Mouse (Mus musculus) thymus, adult 2 months (tissue): Measurements from ENCODE around the gene Nploc4. TPM values are rescaled to one million over a fixed set of nuclear protein-coding genes. Genes with fewer than 3 reads are reported as not detected.

Experiments
- DNase-seq: peaks from one replicate; pipeline ENCODE4 v3.0.0; 2021
- H3K27ac ChIP-seq: fragments of 200-500 bp; 2 replicates; pipeline ENCODE4 v1.5.1; 2012; ENCODE audit warnings: low read length, control low read depth; ENCODE audit not compliant: control insufficient read depth, insufficient read depth
- H3K27me3 ChIP-seq: fragments of 200-500 bp; 2 replicates; pipeline ENCODE4 v1.6.1; 2012; ENCODE audit warnings: mild to moderate bottlenecking, low read length, moderate library complexity, mixed read lengths; ENCODE audit not compliant: control insufficient read depth, insufficient read depth
- H3K36me3 ChIP-seq: fragments of 200-500 bp; 2 replicates; pipeline ENCODE4 v1.6.1; 2012; ENCODE audit warnings: mild to moderate bottlenecking, low read length, moderate library complexity; ENCODE audit not compliant: control insufficient read depth, insufficient read depth
- H3K4me1 ChIP-seq: fragments of 200-500 bp; replicated peaks from 2 replicates; pipeline ENCODE4 v1.6.1; 2012; ENCODE audit warnings: low read length; ENCODE audit not compliant: control insufficient read depth, insufficient read depth
- H3K4me3 ChIP-seq: fragments of 200-500 bp; 2 replicates; pipeline ENCODE4 v1.5.1; 2012; ENCODE audit warnings: mild to moderate bottlenecking, low read length, control low read depth, moderate library complexity; ENCODE audit not compliant: control insufficient read depth, insufficient read depth
- CTCF ChIP-seq: fragments of 200-500 bp; IDR thresholded peaks from 2 replicates; pipeline ENCODE4 v1.5.1; 2012; ENCODE audit warnings: mild to moderate bottlenecking, control low read depth, low read length, moderate library complexity, borderline replicate concordance; ENCODE audit not compliant: control insufficient read depth, poor library complexity, insufficient read depth; ENCODE audit errors: extremely low read depth
- POLR2A ChIP-seq: fragments of 200-500 bp; IDR thresholded peaks from 2 replicates; pipeline ENCODE4 v1.6.1; 2012; ENCODE audit warnings: mild to moderate bottlenecking, low read length, control low read depth, moderate library complexity; ENCODE audit not compliant: control insufficient read depth, poor library complexity, insufficient read depth; ENCODE audit errors: extremely low read depth
- WGBS: fragments of 180-500 bp; shearing (Covaris S2); methylation state at CpG from one replicate; pipeline ENCODE4 v1.1.7; 2018; 5-methylcytosine and 5-hydroxymethylcytosine counted together
- polyA plus RNA-seq: library from polyadenylated mRNA; depleted of rRNA; stranded (reverse); fragments of >200 nt; gene quantifications from 2 replicates; pipeline ENCODE4 v1.2.3, GENCODE M21; 2012

The Nploc4 gene
- polyA plus RNA-seq, 1 experiment, result 71.4 TPM

DNA sequence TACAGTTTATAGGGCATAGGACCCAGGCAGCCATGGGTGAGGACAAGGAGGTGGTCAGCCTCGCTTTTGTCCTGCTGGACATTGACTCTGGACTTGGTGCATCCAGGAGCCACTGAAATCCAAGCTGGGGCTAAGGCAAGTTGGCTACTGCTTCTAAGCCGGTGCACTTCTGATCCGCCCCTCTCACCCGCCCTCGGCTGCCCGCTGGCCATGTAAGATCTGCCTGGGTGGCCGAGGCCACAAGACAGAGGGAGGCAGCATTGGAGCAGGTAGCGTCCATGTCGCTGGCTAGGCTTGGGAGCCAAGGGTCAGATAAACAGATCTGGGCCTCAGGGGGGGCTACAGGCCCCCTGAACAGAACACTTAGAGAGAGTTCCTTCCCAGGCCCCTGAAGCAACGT lies 76.2 kb downstream of the Nploc4 start, which contains the start of gene Fscn2:
TSS of gene Fscn2 (plus strand) at position 240 of the 400 bp plus-strand sequence.
- WGBS, result 95% methylated on average over 10 of the region's 10 CpGs
- H3K36me3 ChIP-seq, result no peaks in the 10 kb centered on the region
- no peaks in the 10 kb centered on the region for H3K4me1 ChIP-seq
- TF ChIP-seq CTCF, result no peak
- no peak for TF ChIP-seq POLR2A
- no peak within 1 kb of the TSS for H3K27ac ChIP-seq
- no peak within 1 kb of the TSS for H3K4me3 ChIP-seq
- no peaks in the 10 kb centered on the region for H3K27me3 ChIP-seq
- no peak for DNase-seq

DNA sequence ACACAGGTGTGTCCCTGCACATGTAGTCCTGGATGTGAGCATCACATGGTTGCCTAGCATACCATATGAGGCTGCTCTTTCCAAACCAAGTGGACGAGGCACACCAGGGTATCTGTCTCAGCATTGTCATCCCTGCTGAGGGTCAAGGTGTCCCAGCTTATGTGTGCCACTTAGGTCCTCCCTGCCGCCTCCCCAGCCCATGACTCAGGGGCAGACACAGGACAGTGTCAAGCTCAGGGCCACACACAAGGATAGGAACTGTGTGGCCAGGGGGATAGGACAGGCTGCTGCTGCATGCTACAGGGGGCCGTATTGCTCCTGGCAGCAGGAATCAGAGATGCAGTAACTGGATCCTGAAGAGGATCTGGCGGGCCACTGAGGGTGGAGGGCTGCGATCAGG lies 76.8 kb downstream of the Nploc4 start:
- no peak overlapping the region for H3K4me3 ChIP-seq
- no peaks in the 10 kb centered on the region for H3K27me3 ChIP-seq
- WGBS, result 96% methylated on average over 5 of the region's 5 CpGs

DNA sequence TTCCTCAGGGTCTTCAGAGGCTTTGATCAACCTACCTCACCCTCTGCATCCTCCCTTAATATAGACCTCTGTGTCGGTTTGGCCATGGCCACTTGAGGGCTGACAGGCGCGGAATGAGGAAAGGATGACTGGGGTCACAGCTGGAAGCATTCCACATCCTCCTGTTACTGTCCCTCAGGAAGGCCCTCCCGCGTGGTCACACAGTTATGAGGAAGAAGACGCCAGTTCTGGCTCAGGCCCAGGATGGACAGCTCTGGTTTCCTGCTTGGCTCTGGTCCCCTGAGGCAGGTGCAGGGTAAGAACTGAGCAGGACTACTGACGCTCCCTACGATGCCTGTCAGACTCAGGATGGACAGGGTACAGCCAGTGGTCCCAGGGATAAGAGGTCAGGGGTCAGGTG lies 77.4 kb downstream of the Nploc4 start:
- 52% methylated on average over 8 of the region's 8 CpGs for WGBS

More for the DNA sequence above, 76.8 kb downstream of the Nploc4 start:
- no peak for DNase-seq
- TF ChIP-seq CTCF, result no peak
- TF ChIP-seq POLR2A, result no peak
- Histone ChIP-seq H3K4me1 (no peaks in the 10 kb centered on the region), H3K36me3 (no peaks in the 10 kb centered on the region), H3K27ac (no peak overlapping the region)

DNA sequence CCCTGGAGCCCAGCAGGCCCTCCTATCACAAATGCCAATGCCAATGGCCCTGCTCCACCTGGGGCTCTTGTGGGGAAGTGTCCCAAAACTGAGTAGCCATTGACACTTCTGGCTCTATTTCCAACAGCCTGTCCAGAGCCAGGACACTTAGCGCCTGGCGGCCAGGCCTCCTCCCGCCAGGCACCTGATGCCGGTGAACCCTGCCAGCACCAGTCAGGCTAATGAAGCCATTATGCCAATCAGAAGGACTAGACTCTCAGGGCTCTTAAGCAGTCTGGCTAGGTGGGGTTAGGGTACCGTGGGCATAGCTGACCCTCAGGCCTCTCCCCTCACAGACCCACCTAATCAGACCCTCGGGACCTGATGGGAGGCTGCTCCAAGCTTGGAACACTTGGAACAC lies 78.1 kb downstream of the Nploc4 start:
- DNase-seq, result no peak
- Histone ChIP-seq H3K36me3 (no peaks in the 10 kb centered on the region), H3K4me3 (no peak overlapping the region), H3K4me1 (0 out of 2 replicates have a peak, but pooled peaks cover under 1% of the 10 kb centered on the region), H3K27ac (no peak overlapping the region), H3K27me3 (no peaks in the 10 kb centered on the region)
- TF ChIP-seq POLR2A, result no peak
- no peak for TF ChIP-seq CTCF
- 96% methylated on average over 6 of the region's 6 CpGs for WGBS

More for the DNA sequence above, 77.4 kb downstream of the Nploc4 start:
- Histone ChIP-seq H3K4me3 (no peak overlapping the region), H3K27ac (no peak overlapping the region), H3K36me3 (no peaks in the 10 kb centered on the region), H3K27me3 (no peaks in the 10 kb centered on the region), H3K4me1 (no peaks in the 10 kb centered on the region)
- no peak for DNase-seq
- no peak for TF ChIP-seq POLR2A
- TF ChIP-seq CTCF, result no peak

DNA sequence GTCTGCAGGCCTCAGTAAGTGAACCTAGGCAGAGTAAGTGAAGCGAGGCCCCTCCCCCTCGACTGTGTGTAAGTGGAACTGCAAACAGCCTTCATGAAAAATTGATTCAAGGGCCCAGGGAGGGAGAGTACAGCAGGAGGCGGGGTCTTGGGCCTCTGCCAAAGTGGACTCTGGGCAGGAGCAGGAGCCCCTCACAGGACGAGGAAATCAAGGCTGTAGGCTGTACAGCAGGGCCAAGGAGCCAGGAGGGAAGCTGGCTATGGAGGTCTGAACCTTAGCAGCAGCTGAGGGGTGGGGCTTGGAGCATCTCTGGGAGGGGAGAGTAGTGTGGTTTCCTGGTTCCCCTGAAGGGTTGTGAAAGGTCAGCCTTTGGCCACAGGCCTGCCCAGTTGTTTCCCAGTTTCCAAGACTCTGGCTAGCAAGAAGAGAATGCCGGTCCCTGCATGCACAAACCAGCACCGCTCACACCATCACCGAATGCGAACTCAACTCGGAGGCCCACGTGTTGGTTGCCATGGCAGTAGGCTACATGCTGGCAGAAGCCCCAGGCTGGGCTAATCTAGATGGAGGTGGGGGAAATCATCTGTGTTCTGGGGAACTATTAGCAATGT lies 79.6 kb downstream of the Nploc4 start:
- H3K27me3 ChIP-seq, result no peaks in the 10 kb centered on the region
- no peak for TF ChIP-seq CTCF
- no peak for TF ChIP-seq POLR2A
- no peak for DNase-seq
- no peaks in the 10 kb centered on the region for H3K36me3 ChIP-seq
- H3K4me3 ChIP-seq, result no peak overlapping the region
- H3K27ac ChIP-seq, result no peak overlapping the region
- peaks cover 10% of the 10 kb centered on the region for H3K4me1 ChIP-seq
- WGBS, result 51% methylated on average over 10 of the region's 10 CpGs

DNA sequence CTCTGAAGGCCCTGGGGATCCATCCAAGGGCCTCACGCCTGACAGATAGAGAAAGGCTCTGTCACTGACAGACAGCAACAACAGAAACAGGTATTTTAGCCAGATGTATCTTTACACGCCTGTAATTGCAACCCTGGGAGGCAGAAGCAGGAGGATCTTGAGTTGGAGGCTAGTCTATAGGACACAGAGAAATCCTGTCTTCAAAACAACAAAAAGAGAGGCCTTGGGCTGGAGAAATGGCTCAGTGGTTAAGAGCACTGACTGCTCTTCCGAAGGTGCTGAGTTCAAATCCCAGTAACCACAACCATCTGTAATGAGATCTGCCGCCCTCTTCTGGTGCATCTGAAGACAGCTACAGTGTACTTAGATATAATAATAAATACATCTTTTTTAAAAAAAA lies 80.6 kb downstream of the Nploc4 start:
- peaks cover 14% of the 10 kb centered on the region for H3K4me1 ChIP-seq
- DNase-seq, result no peak
- no peaks in the 10 kb centered on the region for H3K27me3 ChIP-seq
- H3K36me3 ChIP-seq, result no peaks in the 10 kb centered on the region
- no peak for TF ChIP-seq CTCF
- no peak for TF ChIP-seq POLR2A
- H3K27ac ChIP-seq, result no peak overlapping the region
- 96% methylated on average over 4 of the region's 4 CpGs for WGBS
- no peak overlapping the region for H3K4me3 ChIP-seq
